Mouse (Mus musculus): ENCODE results near the gene Arpc1a.

DNA sequence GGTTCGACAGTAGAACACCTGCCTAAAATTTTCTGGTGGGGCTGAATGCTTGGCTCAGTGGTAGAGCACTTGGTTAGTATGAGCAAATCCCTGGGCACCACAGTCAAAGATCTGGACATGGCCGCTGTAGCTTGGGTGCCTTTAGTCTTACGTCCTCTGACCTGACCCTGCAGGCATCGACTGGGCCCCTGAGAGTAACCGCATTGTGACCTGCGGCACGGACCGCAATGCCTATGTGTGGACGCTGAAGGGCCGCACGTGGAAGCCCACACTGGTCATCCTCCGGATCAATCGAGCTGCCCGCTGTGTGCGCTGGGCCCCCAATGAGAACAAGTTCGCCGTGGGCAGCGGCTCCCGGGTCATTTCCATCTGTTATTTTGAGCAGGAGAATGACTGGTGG is 39.8 kb downstream of the Arpc1a start:
- TF ChIP-seq CTCF (IDR thresholded peaks at IDR 0.05; ENCODE audit: borderline replicate concordance, insufficient read depth, low read depth, low read length) (no peak), POLR2A (IDR thresholded peaks at IDR 0.05; ENCODE audit: borderline replicate concordance, insufficient read depth, low read length) (no peak)

Measured in cerebellum, adult 2 months (tissue).